Mouse (Mus musculus) spleen, adult 2 months (tissue): ENCODE data around the gene Tex22.

ENCODE experiments used
- CTCF ChIP-seq: fragments of 200-500 bp; IDR thresholded peaks from 2 replicates; pipeline ENCODE4 v1.5.1; 2011; ENCODE audit warnings: mild to moderate bottlenecking, inconsistent platforms; ENCODE audit not compliant: insufficient read depth, insufficient read length, insufficient replicate concordance; ENCODE audit errors: extremely low read depth
- POLR2A ChIP-seq: fragments of 200-500 bp; IDR thresholded peaks from 2 replicates; pipeline ENCODE4 v1.6.1; 2011; ENCODE audit warnings: low read depth, low read length, inconsistent platforms

- TF ChIP-seq POLR2A (no peak), CTCF (no peak)
Measured at GRCm38 (mm10) chr12:113130732-113131131, 56.4 kb downstream of the Tex22 start.
